Mouse (Mus musculus) right cerebral cortex, adult 18-20 months (tissue): ENCODE data around the gene Gm17374.
"Not testable (repeated sequence)": the region's sequence is repeated elsewhere in the genome, so short reads cannot be mapped to it uniquely, and the experiment has no call there.

Experiments
- DNase-seq: peaks from one replicate; pipeline ENCODE4 v3.0.0; 2022; ENCODE audit warnings: mixed read lengths

The Gm17374 gene

DNA sequence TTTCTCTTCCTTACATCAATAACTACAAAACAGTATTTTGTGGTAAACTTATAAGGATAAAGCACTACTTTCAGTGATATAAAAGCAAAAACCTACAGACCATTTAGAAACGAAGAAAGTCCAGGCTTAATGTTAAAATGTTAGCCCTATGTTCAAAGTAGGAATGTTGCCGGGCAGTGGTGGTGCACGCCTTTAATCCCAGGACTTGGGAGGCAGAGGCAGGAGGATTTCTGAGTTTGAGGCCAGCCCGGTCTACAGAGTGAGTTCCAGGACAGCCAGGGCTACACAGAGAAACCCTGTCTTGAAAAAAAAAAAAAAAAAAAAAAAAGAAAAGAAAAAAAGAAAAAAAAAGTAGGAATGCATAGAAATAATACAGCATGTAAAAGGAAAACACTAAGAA lies at the start of gene Gm17374:
Gene Gm17374, plus strand, starts transcription at position 301 of the 400 bp plus-strand sequence.
- not testable (repeated sequence) for DNase-seq

GRCm38 (mm10) chr2:140104951-140105350 lies 46.9 kb upstream of the Gm17374 start:
- peak; percentile 22 for DNase-seq

DNA sequence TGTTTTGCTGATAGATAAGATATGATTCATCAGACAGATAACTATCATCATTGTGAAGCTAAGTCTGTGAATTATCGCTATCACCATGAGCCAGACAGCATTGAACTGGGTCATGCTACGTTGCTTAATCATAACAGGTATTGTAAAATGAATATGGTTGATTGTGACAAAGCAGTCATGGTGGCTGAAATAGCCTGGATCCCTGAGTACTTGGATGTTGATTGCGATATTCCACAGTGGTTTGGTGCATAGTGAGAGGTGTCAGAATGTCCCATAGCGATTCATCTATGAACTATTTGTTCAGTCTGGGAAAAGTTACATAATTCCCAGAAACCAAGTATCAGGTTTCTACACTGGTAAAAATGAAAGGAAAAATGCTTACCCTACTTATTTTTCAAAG lies 44.2 kb upstream of the Gm17374 start:
- no peak for DNase-seq

GRCm38 (mm10) chr2:140108945-140109344 lies 42.9 kb upstream of the Gm17374 start:
- DNase-seq: no peak

DNA sequence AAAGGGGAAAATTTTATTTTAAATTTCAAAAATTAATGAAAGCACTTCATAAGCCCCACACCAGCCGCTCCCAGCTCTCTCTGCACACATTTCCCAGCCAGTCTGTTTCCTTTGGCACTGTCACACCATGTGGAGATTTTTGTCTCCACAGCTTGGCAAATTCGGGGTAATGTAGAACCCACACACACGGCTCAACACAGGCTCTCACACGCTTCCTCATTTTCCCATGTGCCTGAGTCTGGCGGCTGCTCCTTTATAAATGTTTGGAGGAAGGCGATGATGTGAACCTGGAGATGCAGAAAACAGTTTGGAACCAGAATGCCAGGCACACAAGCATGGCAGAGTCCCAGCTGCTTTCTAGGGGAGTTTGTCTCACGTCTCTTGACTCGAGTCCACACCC lies 38.0 kb upstream of the Gm17374 start:
- peak; percentile 51 for DNase-seq

DNA sequence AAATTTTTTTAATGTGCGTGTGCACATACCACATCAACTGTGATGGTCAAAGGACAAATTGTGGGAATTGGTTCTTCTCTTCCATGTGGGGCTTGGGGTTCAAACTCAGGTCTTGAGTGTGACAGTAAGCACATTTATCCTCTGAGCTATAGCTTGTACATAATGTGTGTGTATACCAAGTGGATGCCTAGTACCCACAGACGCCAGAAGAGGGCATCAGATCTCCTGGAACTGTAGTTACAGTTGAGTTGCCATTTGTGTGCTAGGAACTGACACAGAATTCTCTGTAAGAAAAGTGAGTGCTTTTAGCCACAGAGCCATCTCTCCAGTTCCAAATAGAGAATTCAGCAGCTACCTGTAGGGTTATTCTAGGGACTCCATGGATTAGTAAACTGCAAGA lies 26.3 kb upstream of the Gm17374 start:
- DNase-seq: no peak

DNA sequence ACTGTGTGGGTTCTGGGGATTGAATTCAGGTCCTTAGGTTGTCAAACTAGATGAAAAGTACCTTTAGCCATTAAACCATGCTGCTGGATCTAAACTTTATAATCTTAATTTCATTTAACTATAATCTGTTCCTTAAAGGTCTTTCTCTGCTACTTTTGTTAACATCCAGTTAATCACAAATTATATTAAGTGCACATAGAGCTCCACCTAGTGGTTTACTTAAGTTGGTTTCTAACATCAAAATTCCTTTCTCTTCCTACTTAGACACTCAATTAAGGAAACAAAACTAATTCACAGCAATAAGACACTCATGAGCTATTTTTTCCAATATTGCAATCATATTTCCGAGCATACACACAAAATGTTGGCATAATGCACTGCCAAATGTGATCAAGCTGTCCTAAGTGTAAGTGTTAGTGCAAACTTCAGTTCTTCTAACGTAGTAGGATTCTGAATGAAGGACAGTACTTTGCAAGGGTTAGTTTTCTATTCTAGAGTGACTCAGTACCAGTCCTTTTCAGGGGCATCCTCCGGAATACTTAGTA lies 7.4 kb downstream of the Gm17374 start:
- no peak for DNase-seq

DNA sequence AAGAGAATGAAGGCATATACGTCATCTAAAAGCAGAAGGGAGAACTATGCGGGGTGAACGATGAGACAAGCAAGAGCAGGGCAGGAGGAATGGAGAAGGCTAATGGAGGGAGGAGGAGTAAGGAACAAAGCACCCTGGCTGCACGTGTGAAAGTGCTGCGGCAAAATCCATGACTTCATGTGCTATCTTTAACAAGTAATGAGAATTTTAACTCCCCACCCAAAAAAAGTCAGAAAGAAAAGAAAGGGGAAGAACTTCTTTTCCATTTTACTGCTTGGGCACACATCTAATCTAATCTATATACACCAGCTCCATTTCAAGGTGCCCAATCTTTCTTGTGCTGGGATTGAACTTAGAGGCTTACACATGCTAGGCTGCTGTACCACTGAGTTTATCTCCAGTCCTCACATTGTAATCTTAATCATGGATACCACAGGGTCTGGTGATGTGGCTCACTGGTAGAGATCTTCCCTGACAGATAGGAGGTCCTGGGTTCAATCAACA lies 11.6 kb downstream of the Gm17374 start:
- no peak for DNase-seq

DNA sequence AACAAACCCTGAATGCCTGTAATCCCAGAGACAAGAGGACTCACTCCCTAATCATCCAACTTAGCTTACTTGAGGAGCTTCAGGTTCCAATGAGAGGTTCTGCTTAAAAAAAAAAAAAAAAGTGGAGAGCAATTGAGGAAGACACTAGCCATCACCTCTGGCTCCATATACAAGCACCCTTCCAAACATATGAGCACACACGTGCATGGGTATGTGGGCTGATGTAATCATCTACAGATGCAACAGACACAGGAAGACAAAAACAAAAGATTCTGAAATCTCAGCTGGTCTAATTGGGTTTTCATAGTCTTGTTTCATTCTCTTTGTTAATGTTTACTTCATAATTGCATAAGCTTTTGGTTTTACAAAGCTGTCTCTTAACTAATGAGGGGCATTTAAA lies 17.2 kb downstream of the Gm17374 start:
- no peak for DNase-seq

- peak; percentile 98 for DNase-seq
Measured at GRCm38 (mm10) chr2:140170127-140170802, 18.4 kb downstream of the Gm17374 start, which contains the start of the genes Esf1 and Ndufaf5. Gene Esf1, minus strand, starts transcription at chr2:140170564. Gene Ndufaf5, plus strand, starts transcription at chr2:140170649.

DNA sequence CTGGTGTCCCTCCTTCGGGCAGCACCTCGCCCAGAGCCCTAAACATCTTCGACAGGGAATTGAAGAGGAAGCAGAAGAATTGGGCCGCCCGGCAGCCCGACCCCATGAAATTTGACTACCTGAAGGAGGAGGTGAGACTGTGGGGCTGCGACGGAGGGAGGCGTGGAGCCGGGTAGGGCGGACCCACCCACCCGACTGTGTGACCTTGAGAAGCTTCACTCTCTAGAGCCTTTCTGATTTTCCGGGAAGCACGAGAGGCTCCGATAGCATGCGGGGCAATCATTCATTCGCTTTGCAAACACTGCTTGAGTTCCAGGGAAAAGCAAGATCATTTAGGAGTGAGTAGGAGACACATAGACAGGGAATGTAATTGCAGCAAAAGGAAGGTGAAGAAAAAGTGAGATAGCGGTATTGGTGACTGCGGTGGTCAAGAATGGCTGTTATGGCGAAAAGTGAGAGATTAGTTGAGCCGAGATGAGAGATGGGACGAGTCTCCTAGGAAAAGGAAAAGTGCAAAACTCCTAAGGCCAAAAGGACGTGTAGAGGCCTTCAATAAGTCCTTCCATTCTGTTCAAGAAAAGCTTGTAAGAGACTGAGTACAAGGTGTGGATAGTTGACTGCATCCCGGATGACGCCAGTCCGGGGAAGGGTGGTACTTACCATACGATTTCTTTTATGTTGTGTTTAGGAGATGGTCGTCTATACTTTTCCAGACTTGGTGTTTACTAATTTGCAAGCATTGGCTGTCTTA lies 19.1 kb downstream of the Gm17374 start:
- no peak for DNase-seq

DNA sequence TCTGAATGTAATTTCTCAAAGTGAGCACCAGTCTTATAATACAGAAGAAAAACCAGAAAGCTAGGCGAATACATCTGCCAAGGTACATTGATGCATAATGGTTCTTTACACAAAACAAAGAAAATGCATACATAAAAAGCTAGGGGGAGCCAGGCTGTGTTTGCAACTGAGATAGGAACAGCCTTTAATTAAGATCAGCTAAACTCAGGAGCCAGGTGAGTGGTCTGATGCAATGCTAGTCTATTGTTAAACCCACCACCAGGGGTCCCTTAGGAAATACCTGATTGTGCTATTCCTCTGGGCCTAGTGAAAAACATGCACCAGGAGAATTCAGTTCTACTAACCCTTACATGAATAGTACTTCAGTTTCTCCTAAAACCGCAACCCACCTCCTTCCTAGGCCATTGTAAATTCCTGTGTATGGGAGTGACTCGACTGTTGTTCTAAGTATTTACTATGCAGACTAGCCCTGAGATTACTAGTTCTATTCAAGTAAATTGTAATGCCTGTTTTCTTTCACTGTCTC lies 33.9 kb downstream of the Gm17374 start:
- DNase-seq: not testable (repeated sequence)

DNA sequence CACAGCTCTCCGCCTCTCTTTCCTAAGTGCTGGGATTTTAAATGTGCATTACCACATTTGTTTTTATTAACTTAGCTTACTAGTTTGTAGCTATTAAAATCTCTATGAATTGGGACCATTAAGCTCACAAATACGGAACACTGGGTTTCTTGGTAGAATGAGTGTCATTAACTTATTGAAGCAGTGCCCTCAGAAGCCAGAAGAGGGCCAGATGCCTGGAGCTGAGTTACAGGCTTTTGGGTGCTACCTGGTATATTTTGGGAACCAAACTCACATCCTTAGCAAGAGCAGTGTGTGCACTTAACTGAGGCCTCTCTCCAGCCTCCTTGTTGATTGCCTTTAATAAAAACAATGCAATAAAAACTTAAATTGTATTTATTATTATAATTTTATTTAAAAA lies 48.9 kb downstream of the Gm17374 start:
- no peak for DNase-seq

GRCm38 (mm10) chr2:140202573-140202972 lies 50.7 kb downstream of the Gm17374 start:
- DNase-seq: peak; percentile 42
